Mouse (Mus musculus): ENCODE data around the gene Traf3ip2. TPM values are rescaled to one million over a fixed set of nuclear protein-coding genes. Genes with fewer than 3 reads are reported as not detected.

Gene Traf3ip2
- polyA plus RNA-seq, 1 experiment from 2014 or later = 8.3 TPM

GRCm38 (mm10) chr10:39654001-39654416 lies 41.3 kb downstream of the Traf3ip2 start:
- Histone ChIP-seq H3K27me3 (ENCODE audit: control insufficient read depth, insufficient read depth, low read length) (no peaks in the 10 kb centered on the region), H3K4me1 (replicated peaks; ENCODE audit: control insufficient read depth, insufficient read depth, low read length) (peaks cover 13% of the 10 kb centered on the region), H3K4me3 (replicated peaks; ENCODE audit: low read length) (no peak overlapping the region), H3K9ac (no peak overlapping the region), H3K36me3 (replicated peaks; ENCODE audit: control insufficient read depth, insufficient read depth) (peaks cover 22% of the 10 kb centered on the region), H3K4me2 (replicated peaks) (no peak overlapping the region), H3K27ac (peak overlapping the region; percentile 34; the same call in 1 of the 2 replicates), H3K9me3 (ENCODE audit: control insufficient read depth, low read length) (no peaks in the 10 kb centered on the region)
- DNase-seq (ENCODE audit: low spot score) (no peak), ATAC-seq (ENCODE audit: low FRiP score) (peak; percentile 57)
- 47% methylated on average over 8 of the region's 8 CpGs for WGBS

- WGBS = 24% methylated on average over 5 of the region's 5 CpGs
- Histone ChIP-seq H3K27ac (peak overlapping the region; percentile 86), H3K4me1 (replicated peaks; ENCODE audit: control insufficient read depth, insufficient read depth, low read length) (peaks cover 33% of the 10 kb centered on the region), H3K4me2 (replicated peaks) (no peak overlapping the region), H3K9ac (peak overlapping the region; percentile 20; the same call in 1 of the 2 replicates), H3K36me3 (replicated peaks; ENCODE audit: control insufficient read depth, insufficient read depth) (peaks cover 9% of the 10 kb centered on the region; the same call in 1 of the 2 replicates), H3K9me3 (ENCODE audit: control insufficient read depth, low read length) (no peaks in the 10 kb centered on the region), H3K27me3 (ENCODE audit: control insufficient read depth, insufficient read depth, low read length) (no peaks in the 10 kb centered on the region), H3K4me3 (replicated peaks; ENCODE audit: low read length) (no peak overlapping the region)
- no peak for DNase-seq (ENCODE audit: low spot score)
- ATAC-seq (ENCODE audit: low FRiP score) = no peak
Measured at GRCm38 (mm10) chr10:39658901-39659410, 46.2 kb downstream of the Traf3ip2 start.

- Histone ChIP-seq H3K4me1 (replicated peaks; ENCODE audit: control insufficient read depth, insufficient read depth, low read length) (peaks cover 40% of the 10 kb centered on the region), H3K4me2 (replicated peaks) (no peak overlapping the region), H3K27me3 (ENCODE audit: control insufficient read depth, insufficient read depth, low read length) (no peaks in the 10 kb centered on the region), H3K36me3 (replicated peaks; ENCODE audit: control insufficient read depth, insufficient read depth) (0 out of 2 replicates have a peak, but pooled peaks cover 4% of the 10 kb centered on the region), H3K27ac (peak overlapping the region; percentile 86), H3K9me3 (ENCODE audit: control insufficient read depth, low read length) (no peaks in the 10 kb centered on the region), H3K9ac (peak overlapping the region; percentile 20; the same call in 1 of the 2 replicates), H3K4me3 (replicated peaks; ENCODE audit: low read length) (no peak overlapping the region)
- peak; percentile 60 for DNase-seq (ENCODE audit: low spot score)
- peak; percentile 84 for ATAC-seq (ENCODE audit: low FRiP score)
- 5% methylated on average over 11 of the region's 11 CpGs for whole genome bisulfite sequencing
Measured at GRCm38 (mm10) chr10:39659411-39660268, 46.9 kb downstream of the Traf3ip2 start.

- ATAC-seq (ENCODE audit: low FRiP score) (no peak), DNase-seq (ENCODE audit: low spot score) (no peak)
- Histone ChIP-seq H3K9ac (peak overlapping the region; percentile 28; the same call in 1 of the 2 replicates), H3K4me3 (replicated peaks; ENCODE audit: low read length) (no peak overlapping the region), H3K9me3 (ENCODE audit: control insufficient read depth, low read length) (no peaks in the 10 kb centered on the region), H3K27ac (peak overlapping the region; percentile 86), H3K4me2 (replicated peaks) (no peak overlapping the region), H3K4me1 (replicated peaks; ENCODE audit: control insufficient read depth, insufficient read depth, low read length) (peaks cover 45% of the 10 kb centered on the region), H3K27me3 (ENCODE audit: control insufficient read depth, insufficient read depth, low read length) (no peaks in the 10 kb centered on the region), H3K36me3 (replicated peaks; ENCODE audit: control insufficient read depth, insufficient read depth) (0 out of 2 replicates have a peak, but pooled peaks cover 4% of the 10 kb centered on the region)
- 49% methylated on average over 3 of the region's 3 CpGs for whole genome bisulfite sequencing
Measured at GRCm38 (mm10) chr10:39660269-39660655, 47.5 kb downstream of the Traf3ip2 start.

- Histone ChIP-seq H3K27ac (peak overlapping the region; percentile 86), H3K4me3 (replicated peaks; ENCODE audit: low read length) (no peak overlapping the region), H3K27me3 (ENCODE audit: control insufficient read depth, insufficient read depth, low read length) (no peaks in the 10 kb centered on the region), H3K4me1 (replicated peaks; ENCODE audit: control insufficient read depth, insufficient read depth, low read length) (peaks cover 45% of the 10 kb centered on the region), H3K36me3 (replicated peaks; ENCODE audit: control insufficient read depth, insufficient read depth) (0 out of 2 replicates have a peak, but pooled peaks cover 4% of the 10 kb centered on the region), H3K9ac (peak overlapping the region; percentile 28; the same call in 1 of the 2 replicates), H3K9me3 (ENCODE audit: control insufficient read depth, low read length) (no peaks in the 10 kb centered on the region), H3K4me2 (replicated peaks) (no peak overlapping the region)
- 28% methylated on average over 5 of the region's 5 CpGs for WGBS
- ATAC-seq (ENCODE audit: low FRiP score) (no peak), DNase-seq (ENCODE audit: low spot score) (no peak)
Measured at GRCm38 (mm10) chr10:39660698-39661097, 48.0 kb downstream of the Traf3ip2 start.

GRCm38 (mm10) chr10:39665071-39665502 lies 52.4 kb downstream of the Traf3ip2 start:
- WGBS = 64% methylated on average over 4 of the region's 4 CpGs
- no peak overlapping the region for H3K9ac ChIP-seq
- H3K4me2 ChIP-seq (replicated peaks) = no peak overlapping the region
- DNase-seq (ENCODE audit: low spot score) (no peak), ATAC-seq (ENCODE audit: low FRiP score) (peak; percentile 59)
- peak overlapping the region; percentile 40; the same call in 1 of the 2 replicates for H3K27ac ChIP-seq
- no peaks in the 10 kb centered on the region for H3K9me3 ChIP-seq (ENCODE audit: control insufficient read depth, low read length)
- H3K27me3 ChIP-seq (ENCODE audit: control insufficient read depth, insufficient read depth, low read length) = no peaks in the 10 kb centered on the region
- 0 out of 2 replicates have a peak, but pooled peaks cover 4% of the 10 kb centered on the region for H3K36me3 ChIP-seq (replicated peaks; ENCODE audit: control insufficient read depth, insufficient read depth)
- H3K4me3 ChIP-seq (replicated peaks; ENCODE audit: low read length) = no peak overlapping the region
- H3K4me1 ChIP-seq (replicated peaks; ENCODE audit: control insufficient read depth, insufficient read depth, low read length) = peaks cover 28% of the 10 kb centered on the region

- Histone ChIP-seq H3K36me3 (replicated peaks; ENCODE audit: control insufficient read depth, insufficient read depth) (peaks cover 4% of the 10 kb centered on the region; the same call in 1 of the 2 replicates), H3K4me3 (replicated peaks; ENCODE audit: low read length) (no peak overlapping the region), H3K27ac (no peak overlapping the region), H3K4me2 (replicated peaks) (no peak overlapping the region), H3K9ac (no peak overlapping the region), H3K9me3 (ENCODE audit: control insufficient read depth, low read length) (no peaks in the 10 kb centered on the region), H3K4me1 (replicated peaks; ENCODE audit: control insufficient read depth, insufficient read depth, low read length) (peaks cover 19% of the 10 kb centered on the region), H3K27me3 (ENCODE audit: control insufficient read depth, insufficient read depth, low read length) (no peaks in the 10 kb centered on the region)
- ATAC-seq (ENCODE audit: low FRiP score) (no peak), DNase-seq (ENCODE audit: low spot score) (no peak)
- 86% methylated on average over 3 of the region's 3 CpGs for WGBS
Measured at GRCm38 (mm10) chr10:39666027-39666426, 53.3 kb downstream of the Traf3ip2 start.

GRCm38 (mm10) chr10:39671451-39671850 lies 58.7 kb downstream of the Traf3ip2 start:
- Histone ChIP-seq H3K9ac (no peak overlapping the region), H3K27ac (no peak overlapping the region), H3K4me3 (replicated peaks; ENCODE audit: low read length) (no peak overlapping the region), H3K4me1 (replicated peaks; ENCODE audit: control insufficient read depth, insufficient read depth, low read length) (peaks cover 26% of the 10 kb centered on the region), H3K36me3 (replicated peaks; ENCODE audit: control insufficient read depth, insufficient read depth) (no peaks in the 10 kb centered on the region; the same call in 1 of the 2 replicates), H3K4me2 (replicated peaks) (no peak overlapping the region), H3K9me3 (ENCODE audit: control insufficient read depth, low read length) (no peaks in the 10 kb centered on the region), H3K27me3 (ENCODE audit: control insufficient read depth, insufficient read depth, low read length) (no peaks in the 10 kb centered on the region)
- WGBS = 86% methylated on average over 1 of the region's 1 CpGs
- no peak for DNase-seq (ENCODE audit: low spot score)
- no peak for ATAC-seq (ENCODE audit: low FRiP score)

- Histone ChIP-seq H3K27ac (peak overlapping the region; percentile 50), H3K36me3 (replicated peaks; ENCODE audit: control insufficient read depth, insufficient read depth) (no peaks in the 10 kb centered on the region; the same call in 1 of the 2 replicates), H3K4me3 (replicated peaks; ENCODE audit: low read length) (no peak overlapping the region), H3K9ac (no peak overlapping the region; the same call in 1 of the 2 replicates), H3K4me2 (replicated peaks) (no peak overlapping the region), H3K27me3 (ENCODE audit: control insufficient read depth, insufficient read depth, low read length) (no peaks in the 10 kb centered on the region), H3K4me1 (replicated peaks; ENCODE audit: control insufficient read depth, insufficient read depth, low read length) (peaks cover 25% of the 10 kb centered on the region), H3K9me3 (ENCODE audit: control insufficient read depth, low read length) (no peaks in the 10 kb centered on the region)
- 13% methylated on average over 4 of the region's 4 CpGs for WGBS
- DNase-seq (ENCODE audit: low spot score) (peak; percentile 63), ATAC-seq (ENCODE audit: low FRiP score) (peak; percentile 88)
Measured at GRCm38 (mm10) chr10:39672547-39673051, 59.9 kb downstream of the Traf3ip2 start.
